Mouse (Mus musculus): ENCODE measurements around the gene Apoa5.

GRCm38 (mm10) chr9:46317957-46318356 lies 49.5 kb downstream of the Apoa5 start:
- TF ChIP-seq USF1 (IDR thresholded peaks at IDR 0.05; ENCODE audit: low read depth) (no peak), CTCF (IDR thresholded peaks at IDR 0.05; ENCODE audit: control insufficient read depth, insufficient read depth, insufficient read length) (no peak), MYOD1 (IDR thresholded peaks at IDR 0.05; ENCODE audit: control insufficient read depth, insufficient read length, low read depth) (no peak), MAX (IDR thresholded peaks at IDR 0.05) (no peak), MYOG (IDR thresholded peaks at IDR 0.05; ENCODE audit: control insufficient read depth, extremely low read depth, insufficient read length) (no peak)
